Mouse (Mus musculus) brain, embryonic 14.5 days (tissue): ENCODE results near the gene Mtmr4.

ENCODE experiments used
- CTCF ChIP-seq: fragments of 200-500 bp; IDR thresholded peaks from 2 replicates; pipeline ENCODE4 v1.5.1; 2012; ENCODE audit warnings: inconsistent platforms, mild to moderate bottlenecking, moderate library complexity, borderline replicate concordance; ENCODE audit not compliant: insufficient read depth, insufficient read length; ENCODE audit errors: extremely low read depth
- POLR2A ChIP-seq: fragments of 200-500 bp; IDR thresholded peaks from 2 replicates; pipeline ENCODE4 v1.6.1; 2012; ENCODE audit warnings: mild to moderate bottlenecking, inconsistent platforms, borderline replicate concordance; ENCODE audit not compliant: poor library complexity, insufficient read depth, insufficient read length, severe bottlenecking; ENCODE audit errors: extremely low read depth

DNA sequence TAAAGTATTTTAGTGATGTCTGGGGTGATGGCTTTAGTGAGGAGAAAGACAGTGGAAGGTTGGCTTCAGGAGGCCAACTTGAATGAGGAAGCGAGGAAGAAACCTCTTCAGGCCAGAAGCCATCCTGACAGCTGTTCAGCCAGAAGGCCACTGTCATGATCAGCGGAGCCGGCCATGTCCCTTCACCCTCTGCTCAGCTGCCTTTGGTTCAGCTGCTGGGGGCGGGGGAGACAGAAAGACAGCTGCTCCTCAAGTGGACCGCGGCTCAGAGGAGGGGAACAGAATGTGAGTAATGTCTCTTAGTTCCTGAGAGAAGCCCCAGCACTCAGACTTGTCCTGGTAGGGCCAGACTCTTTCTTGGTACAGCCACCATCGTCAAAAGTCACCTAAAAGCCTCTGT is 18.2 kb upstream of the Mtmr4 start:
- TF ChIP-seq POLR2A (no peak), CTCF (no peak)
